Mouse (Mus musculus) thymus, postnatal 14 days (tissue): ENCODE results near the gene Zscan4e.
"Not testable (repeated sequence)": the region's sequence is repeated elsewhere in the genome, so short reads cannot be mapped to it uniquely, and the experiment has no call there.

Experiments
- DNase-seq: peaks from one replicate; pipeline ENCODE4 v3.0.0; 2021

Gene Zscan4e

GRCm38 (mm10) chr7:11310582-11310981, at the start of gene Zscan4e:
Gene Zscan4e (minus strand): TSS chr7:11310682.
- not testable (repeated sequence) for DNase-seq
